Mouse (Mus musculus) thymus, postnatal 14 days (tissue): ENCODE measurements around the gene Gm38100.
A peak's percentile ranks its signal among the peaks of the same experiment; 100 is the strongest.

ENCODE experiments used
- DNase-seq: peaks from one replicate; pipeline ENCODE4 v3.0.0; 2021

Gene Gm38100

DNA sequence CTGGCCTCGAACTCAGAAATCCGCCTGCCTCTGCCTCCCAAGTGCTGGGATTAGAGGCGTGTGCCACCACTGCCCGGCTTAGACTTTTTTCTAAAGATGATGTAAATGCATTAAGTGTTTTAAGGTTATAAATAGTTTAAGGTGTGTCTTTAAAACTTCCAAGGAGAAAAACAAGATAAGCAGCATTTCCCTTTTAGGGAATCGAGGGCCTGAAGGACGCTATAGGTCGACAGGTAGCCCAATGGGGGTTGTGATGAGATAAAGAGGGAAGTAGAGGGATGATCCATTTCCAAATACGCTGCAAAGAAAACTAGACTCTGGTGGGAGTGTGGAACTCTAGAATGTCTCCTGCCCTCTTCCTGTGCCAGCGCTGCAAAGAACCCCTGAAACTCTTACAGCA is at the start of gene Gm38100:
Gm38100 (plus strand) TSS at position 301 of the 400 bp plus-strand sequence.
- DNase-seq: no peak

DNA sequence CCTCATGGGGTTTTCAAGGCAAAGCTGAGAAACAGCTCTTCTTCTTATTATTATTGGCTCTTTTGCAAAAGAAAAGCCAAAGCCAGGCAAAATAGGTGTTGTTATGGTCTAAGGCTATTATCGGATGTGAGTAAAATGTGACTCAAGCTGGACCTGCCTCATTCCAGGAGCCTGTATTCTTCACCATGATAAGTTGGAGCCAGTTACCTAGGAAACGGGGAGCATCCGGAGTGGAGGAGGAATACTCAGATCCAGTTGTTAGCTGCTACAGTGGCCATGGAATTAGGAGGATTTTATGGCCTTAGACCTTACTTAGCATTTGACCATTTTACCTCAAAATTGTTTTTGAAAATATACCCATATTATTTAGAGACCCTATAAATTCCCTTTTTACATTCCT is 49.4 kb upstream of the Gm38100 start:
- no peak for DNase-seq

DNA sequence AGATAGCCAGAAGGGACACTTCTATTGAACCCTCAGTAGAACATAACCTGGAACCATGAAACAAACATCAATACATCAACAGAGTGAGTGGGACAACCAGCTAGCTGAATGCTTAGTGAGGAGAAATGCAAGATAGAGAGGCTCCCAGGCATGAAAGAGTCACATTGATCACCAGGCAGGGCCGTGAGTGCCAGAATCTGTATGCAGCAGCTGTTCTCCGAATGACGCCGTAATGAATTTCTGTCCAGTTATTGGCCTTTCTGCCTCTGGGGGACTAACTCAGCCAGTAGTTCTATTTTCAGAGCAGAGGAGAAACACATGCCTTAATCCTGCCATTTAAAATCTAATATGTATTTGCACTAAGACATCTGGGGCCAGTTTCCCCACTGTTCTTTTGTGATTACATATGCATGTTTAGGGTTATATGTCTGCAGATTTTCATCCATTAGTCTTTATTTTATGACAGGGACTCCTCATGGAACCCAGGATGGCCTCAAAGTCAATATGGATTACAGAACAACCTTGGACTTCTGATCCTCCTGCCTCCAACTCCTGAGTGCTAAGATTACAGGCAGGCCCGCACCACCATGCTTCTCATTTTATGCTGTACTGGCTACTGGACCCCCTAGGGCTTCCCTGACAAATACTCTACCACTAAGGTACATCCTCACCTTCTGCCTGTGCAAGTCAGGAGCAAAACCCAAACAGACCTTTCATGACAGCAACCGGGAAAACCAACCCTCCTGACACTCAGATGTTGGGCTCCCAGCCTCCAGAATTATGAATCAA is 47.9 kb upstream of the Gm38100 start:
- no peak for DNase-seq

DNA sequence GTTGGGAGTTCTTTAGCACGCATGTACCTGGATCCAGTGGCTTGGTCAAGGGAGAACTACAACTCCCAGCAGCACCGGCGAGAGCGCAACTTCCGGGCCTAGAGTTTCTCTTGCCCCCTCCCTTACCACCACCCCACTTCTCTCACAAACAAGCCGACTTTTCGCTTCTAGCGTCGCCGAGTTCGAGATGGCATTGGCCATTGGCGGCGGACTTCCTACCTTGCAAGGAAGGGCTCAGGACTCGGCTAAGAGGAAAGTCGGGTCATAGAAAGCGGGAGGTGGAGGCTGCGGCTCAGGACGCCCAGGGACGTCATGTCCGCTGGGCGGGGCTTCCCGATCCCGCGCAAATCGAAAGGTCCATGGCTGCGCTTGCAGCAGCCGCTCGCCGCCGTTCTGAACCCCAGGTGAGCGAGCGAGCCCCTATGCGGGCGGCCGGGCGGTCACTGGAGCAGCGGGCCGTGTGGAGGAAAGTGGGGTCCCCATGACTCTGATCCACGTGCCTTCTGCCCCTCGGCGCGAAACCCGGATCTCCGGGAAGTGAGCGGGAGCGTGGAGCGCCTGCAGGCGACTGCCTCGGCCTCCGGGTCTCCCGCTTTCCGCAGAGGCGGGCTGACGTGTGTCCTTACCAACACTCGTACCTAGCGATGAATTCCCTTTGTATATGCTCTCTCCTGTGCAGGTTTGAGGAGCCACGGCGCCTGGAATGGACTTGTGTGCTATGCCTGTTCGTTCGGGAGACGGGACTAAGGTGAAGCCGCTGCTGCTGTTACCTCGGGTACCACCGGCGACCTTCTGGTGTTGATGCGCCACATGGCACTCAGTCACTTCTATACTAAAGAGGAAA is 39.5 kb upstream of the Gm38100 start, which contains the start of gene Exo1:
Exo1 (plus strand) TSS at position 129 of the 844 bp plus-strand sequence.
- DNase-seq: peak; percentile 90

DNA sequence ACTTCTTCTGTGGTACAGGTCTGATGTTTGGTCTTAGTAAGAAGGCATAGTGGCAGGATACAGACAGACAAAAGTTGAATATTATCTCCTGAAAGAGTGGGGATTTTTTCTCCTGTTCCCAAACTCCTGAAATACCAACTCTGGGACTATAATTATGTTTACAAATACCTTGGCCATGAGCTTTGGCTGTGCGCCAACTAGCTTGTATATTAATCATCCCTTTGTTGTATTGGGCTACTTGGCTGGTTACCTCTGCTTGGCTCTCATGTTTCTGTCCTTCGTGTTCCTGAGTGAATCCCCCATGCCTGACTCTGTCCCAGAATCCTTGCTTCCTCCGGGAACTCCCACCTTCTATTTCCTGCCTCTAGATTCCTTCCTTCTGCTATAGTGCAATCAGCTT is 36.7 kb upstream of the Gm38100 start:
- no peak for DNase-seq

DNA sequence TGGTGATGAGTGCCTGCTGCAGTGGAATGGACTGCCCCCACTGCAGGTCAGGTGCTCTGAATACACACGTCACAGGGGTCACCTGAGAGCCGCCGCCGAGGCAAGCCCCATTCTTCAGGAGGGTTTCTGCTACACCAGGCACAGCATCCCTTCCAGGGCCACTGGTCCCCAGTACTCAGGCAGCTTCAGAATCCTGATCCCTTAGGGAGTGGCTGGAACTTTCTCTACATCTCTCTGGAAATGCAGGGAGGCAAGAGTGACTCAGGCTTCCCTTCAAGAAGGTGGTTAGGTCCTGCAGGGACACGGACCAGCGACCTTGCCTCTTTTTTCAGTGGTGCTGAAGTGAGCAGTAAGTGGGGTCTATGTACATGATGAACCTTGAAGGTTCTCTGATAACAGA is 26.9 kb upstream of the Gm38100 start:
- DNase-seq: no peak

DNA sequence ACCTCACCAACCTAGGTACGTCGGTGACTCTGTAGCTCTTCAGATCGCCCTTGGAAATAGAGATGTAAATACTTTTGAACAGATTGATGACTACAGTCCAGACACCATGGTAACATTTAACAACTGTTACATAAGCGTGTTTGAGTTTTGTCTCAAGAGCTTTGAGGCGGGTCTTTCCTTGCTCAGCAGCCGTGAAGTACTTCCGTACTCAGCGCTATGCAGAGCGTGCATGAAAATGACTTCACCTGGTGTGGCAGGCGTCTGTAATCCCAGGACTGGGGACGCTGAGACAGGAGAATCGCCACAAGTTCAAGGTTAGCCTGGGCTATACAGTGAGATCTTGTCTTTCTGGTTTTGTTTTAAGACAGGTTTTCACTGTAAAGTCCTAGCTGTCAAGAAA is 26.4 kb upstream of the Gm38100 start:
- no peak for DNase-seq

DNA sequence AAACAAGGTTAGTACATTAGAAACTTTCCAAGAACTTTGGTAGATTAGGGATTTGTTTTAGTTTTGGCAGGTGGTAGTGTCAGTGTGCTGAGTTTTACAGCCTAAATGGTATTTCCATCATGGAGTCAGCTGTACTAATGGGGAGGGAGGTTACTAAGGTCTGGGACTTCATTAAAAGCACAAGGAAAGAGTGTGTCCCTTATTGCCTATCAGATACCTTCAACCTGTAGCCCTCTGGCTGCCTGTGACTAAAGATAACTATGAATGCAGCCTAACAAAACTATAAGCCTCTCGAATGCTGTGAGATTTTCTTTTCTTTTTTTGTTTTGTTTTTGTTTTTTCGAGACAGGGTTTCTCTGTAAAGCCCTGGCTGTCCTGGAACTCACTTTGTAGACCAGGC is 8.9 kb upstream of the Gm38100 start:
- no peak for DNase-seq

DNA sequence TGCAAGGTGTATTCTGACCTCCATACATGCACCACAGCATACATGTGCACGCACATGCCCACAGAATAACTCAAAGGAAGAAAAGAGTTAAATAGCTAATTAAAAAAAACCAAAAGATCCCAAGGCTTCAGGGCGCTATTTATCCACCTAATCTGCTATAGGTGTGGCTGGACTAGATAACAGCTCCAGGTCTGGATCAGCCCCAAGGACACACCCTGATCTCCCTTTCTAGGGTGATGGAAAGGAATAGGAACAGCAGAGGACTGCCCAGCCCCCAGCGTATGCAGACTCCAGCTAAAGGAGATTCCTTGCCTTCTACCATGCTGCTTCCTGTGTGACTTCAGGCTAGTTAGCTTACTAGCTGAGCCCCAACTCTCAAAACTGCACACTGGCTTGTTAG is 8.1 kb upstream of the Gm38100 start:
- DNase-seq: no peak

DNA sequence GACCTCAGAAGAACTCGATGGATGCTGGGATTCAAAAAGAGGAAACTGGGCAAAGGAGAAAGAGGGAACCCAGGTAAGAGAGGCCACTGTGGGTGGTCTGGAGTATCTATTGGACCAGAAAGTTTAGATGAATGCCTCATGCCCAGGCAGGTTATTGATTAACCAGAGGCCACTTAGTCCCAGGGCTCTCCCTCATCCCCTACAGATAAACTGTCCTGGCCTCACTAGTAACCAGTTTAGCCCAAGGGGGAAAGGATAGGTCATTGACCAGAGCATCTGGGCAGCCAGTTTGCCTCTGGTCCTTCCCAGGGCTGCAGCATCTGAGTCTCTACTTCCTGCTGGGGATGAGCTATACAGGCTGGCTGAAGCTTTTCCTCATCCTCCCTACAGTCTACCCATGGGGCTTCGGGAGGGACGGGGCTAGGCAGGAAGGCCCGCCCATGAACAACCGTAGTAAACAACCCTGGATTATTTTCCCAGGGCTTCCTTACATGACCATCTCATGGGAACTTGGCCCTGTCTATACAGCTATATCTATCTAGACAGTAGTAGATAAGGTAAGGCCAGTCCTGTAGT is 6.3 kb upstream of the Gm38100 start:
- DNase-seq: no peak

DNA sequence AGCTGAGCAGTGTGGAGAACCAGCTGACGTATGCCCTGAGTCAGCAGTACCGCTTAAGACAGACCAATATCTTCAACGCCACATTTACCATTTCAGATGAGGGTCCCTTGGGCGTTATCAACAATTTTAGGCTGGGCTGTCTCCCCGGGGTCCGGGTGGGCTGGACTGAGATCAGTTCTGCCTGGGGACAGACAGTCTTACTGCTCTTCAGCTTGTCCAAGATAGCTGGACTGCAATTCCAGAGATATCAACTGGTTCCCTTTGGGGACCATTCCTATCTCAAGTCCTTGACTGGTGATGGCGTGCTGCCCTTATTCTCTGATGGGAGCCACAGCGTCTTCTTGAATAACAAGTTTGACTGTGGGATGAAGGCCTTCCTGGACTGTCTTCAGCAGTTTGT is 962 bp downstream of the Gm38100 start:
- DNase-seq: no peak

DNA sequence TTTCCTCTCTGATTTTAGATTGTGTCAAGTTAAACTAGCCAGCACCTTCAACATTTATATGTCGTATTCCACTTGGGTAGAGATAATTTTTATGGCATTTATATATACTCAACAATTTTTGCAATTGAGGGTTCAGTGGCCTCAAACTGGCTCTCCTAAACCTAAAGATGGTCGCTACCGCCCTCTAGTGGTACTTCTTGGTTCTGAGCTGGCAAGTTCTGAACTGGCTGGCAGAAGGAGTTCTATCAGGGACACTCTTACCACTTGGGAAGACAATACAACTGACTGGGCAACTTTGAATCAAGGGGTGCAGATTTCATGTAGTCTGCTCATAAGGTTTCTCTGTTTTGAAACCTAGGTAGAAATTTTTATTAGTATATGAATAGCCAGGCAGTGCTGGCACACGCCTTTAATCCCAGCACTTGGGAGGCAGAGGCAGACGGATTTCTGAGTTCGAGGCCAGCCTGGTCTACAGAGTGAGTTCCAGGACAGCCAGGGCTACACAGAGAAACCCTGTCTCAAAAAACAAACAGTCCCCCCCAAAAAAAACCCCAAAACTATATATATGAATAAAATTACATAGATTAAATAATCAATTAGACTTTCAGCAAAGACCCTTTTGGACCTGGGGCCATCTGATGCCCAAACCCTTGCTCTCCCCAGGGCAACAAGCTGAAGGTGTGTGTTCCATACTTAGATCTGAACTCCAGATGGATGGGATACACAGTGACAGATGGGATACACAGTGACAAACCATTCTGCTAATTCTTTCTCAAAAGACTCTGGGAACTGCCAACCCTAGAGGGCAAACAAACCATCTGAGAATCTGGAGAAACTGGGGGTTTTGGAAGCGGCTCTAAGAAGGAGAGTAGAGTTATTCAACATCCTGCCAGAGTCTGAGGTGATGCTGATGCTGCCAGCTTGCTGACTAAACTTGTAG is 4.0 kb downstream of the Gm38100 start:
- peak; percentile 69 for DNase-seq

DNA sequence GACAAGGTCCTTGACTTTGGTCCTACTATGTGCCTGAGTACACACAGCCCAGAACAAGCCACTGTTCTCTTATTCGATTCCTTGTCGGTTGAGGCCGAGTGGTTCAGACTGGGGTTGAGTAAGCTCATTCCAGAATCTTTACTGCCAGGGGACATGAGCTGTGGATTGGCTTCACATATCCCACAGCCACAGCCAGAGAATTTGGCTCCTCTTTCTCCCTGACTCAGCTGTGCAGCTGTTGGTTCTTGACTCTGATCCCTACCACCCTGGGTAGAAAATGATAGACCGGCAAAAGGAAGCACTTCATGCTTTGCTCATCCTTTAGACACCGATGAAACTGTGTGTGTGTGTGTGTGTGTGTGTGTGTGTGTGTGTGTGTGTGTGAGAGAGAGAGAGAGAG is 11.3 kb downstream of the Gm38100 start:
- no peak for DNase-seq

DNA sequence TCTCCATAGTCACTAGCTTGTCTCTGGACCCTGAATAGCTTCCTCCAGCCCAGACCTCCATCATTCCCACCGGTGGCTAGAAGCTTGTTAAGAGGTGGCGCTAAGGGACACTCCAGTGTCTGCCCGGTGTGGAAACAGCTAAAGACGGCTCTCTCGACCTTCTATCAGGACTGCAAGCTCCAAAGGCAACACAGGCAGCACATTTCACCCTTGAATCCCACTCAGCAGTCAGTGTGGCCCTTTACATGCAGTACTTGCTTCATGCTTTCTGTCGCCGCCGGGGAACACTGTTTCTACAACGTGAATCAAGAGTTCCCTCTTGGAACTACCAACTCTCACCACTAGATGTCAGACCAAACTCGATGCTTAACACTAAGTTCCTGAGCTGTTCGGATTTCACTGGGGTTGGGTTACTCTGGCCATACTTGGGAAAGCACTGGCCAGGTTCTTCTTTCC is 16.2 kb downstream of the Gm38100 start:
- peak; percentile 23 for DNase-seq

DNA sequence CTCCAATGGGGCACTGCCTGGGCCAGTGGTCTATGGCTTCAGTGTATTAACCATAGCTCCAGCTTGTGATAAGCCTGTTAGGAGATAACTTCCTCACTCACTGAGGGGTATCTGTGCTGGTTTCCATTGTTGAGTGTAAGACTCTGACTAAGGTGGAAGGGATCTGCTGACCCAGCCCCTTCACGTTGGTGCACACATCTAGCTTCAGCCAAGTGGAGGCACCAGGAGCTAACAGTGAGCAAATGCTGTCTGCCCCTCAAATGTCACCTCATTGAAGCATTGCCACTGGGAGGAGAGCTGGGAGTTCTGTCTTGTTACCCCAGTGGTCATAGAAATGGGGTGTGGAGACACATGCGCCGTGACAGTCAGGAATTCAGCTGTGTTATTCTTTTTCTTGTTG is 18.6 kb downstream of the Gm38100 start:
- no peak for DNase-seq

DNA sequence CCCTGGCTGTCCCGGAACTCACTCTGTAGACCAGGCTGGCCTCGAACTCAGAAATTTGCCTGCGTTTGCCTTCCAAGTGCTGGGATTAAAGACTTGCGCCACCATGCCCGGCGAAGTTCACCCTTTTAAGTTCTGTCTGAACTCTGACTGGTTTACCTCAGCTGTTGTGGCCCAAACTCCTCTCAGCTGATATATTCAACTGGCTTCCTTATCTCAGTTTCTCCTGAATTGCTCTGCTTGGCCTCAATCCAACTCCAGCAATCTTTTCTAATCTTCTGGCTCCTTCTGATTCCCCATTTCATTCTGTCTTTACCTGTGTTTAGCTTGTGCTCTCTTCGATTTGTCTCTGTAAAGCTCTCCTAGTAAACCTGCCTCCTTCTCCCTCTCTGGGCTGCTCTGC is 23.0 kb downstream of the Gm38100 start:
- no peak for DNase-seq

DNA sequence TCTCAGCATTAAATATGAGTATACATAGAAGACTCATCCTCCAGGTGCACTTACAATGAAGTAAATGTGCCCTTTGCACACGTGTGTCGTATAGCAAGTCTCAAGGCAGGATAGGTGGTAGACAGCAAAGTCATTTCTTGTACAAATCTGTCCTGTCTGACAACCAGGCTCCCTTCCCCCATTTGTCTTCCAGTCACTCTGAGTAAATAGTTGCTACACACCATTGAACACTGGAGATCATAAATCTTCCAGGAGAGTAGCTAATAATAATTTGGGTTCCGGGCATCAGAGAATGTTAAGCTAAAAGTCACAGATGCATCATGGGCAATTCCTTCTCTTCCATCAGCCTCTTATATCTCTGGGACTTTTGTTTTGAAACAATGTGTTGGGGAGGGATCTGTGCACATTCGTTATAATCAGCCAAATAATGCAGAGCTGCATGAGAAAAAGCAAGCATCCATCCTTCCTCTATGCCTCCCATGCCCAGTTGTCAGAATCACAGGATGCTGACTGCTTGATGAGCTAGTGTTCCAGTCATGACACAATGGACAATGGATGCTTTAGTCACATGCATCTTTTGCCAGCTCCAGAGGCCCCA is 26.7 kb downstream of the Gm38100 start:
- DNase-seq: no peak

DNA sequence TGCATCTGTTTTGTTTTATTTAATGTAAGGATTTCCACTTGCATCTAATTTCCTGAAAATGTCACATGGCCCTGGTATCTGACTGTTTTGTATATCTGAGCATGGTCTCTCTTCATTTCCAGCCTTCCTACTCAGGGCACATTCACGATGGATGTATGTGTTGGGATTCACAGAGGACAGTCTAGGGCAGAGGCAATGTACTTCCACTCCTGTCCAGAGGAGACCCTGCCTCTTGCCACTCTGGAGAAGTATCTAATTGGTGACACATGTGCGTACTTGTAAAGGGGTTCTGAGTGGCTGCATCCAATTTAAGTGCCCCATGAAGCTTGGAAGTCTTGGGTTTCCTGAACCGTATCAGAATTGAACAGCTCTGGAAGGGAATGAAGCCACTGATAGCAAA is 30.3 kb downstream of the Gm38100 start:
- DNase-seq: no peak

DNA sequence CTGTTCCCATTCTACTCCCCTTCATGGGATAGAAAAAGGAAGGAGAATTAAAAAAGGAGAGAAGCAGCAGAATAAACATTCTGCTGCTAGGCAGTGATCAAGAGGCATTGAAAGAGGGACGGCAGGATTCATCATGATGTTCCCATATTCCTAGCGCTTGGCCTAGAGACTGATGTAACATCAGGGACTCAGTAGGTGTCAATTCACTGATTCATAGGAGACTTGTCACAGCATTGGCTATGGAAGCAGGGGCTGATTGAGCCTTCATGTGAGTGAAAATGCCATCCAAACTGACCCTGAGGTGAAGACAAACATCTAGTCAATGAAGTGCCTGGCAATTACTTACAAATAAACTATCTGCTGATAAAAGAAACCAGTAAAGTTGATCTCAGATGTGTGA is 30.7 kb downstream of the Gm38100 start:
- no peak for DNase-seq

DNA sequence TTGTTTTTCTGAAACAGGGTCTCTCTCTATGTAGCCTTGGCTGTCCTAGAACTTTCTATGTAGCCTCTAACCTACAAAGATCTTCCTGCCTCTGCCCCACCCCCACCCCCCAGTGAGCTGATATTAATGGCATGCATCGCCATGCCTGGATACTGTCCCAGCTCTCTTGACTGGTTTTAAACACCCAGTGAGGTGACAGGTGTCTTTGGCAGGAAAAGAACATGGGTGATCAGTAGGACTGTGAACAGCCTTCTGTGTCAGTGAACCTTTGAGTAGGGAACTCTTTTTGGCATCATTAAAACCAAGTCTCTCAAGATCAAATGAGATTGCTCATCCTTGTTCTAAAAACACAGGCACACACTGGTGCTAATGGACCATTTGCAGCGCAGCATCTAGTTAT is 41.7 kb downstream of the Gm38100 start:
- no peak for DNase-seq

DNA sequence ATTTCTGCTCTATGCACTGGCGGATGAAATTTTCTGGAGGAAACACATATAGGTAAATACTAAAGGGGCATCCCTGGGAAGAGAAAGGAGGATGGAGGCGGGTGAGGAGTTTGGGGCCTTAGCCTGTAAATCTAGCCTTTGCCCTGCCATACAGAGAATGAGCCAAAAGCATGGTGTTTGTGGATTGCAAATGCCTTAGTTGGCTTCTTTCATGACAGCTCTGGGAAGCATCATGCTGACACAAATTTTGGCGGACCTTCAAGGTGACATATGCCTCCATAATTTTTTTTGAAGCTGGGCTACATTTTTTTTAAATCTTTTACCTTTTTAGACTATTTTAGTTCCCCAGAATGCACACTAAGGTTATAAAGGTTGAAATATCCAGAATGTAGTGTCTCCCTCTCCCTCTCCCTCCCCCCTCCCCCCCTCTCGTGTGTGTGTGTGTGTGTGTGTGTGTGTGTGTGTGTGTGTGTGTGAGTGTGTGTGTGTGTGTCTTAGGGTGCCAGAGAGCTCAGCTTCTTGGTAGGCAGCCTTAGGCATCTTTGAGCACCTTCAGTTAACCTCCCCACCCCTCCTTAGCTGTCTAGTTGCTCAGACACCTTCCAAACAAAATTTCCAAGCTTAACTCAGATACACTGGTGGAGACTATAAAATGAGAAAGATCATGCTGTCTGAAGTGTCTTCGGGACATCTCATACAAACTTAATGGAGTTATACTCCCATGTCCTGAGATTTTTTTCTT is 47.0 kb downstream of the Gm38100 start:
- no peak for DNase-seq
